Mouse (Mus musculus) embryonic facial prominence, embryonic 15.5 days (tissue): Measurements from ENCODE around the gene Frs2. TPM values are rescaled to one million over a fixed set of nuclear protein-coding genes. Genes with fewer than 3 reads are reported as not detected.
A peak's percentile ranks its signal among the peaks of the same experiment; 100 is the strongest.

Source experiments
- ATAC-seq: fragments of 200-750 bp; cut with Nextera tagmentation; 2 replicates; pipeline ENCODE4 v1.8.0; 2017; ENCODE audit warnings: low read depth, moderate TSS enrichment; ENCODE audit not compliant: insufficient number of reproducible peaks, low FRiP score, low TSS enrichment
- H3K27ac ChIP-seq: fragments of 300-500 bp; sonication (generic); replicated peaks from 2 replicates; pipeline ENCODE4 v1.5.1; 2015; ENCODE audit warnings: mild to moderate bottlenecking, inconsistent platforms
- H3K27me3 ChIP-seq: fragments of 300-500 bp; sonication (generic); 2 replicates; pipeline ENCODE4 v1.6.1; 2015; ENCODE audit warnings: inconsistent platforms
- H3K36me3 ChIP-seq: fragments of 300-500 bp; sonication (generic); 2 replicates; pipeline ENCODE4 v1.6.1; 2015; ENCODE audit warnings: mild to moderate bottlenecking, inconsistent platforms
- H3K4me1 ChIP-seq: fragments of 300-500 bp; sonication (generic); 2 replicates; pipeline ENCODE4 v1.6.1; 2015; ENCODE audit warnings: inconsistent platforms
- H3K4me2 ChIP-seq: fragments of 300-500 bp; sonication (generic); replicated peaks from 2 replicates; pipeline ENCODE4 v1.6.1; 2015; ENCODE audit warnings: mild to moderate bottlenecking, inconsistent platforms
- H3K4me3 ChIP-seq: fragments of 300-500 bp; sonication (generic); replicated peaks from 2 replicates; pipeline ENCODE4 v1.5.1; 2015; ENCODE audit warnings: mild to moderate bottlenecking, inconsistent platforms
- H3K9ac ChIP-seq: fragments of 300-500 bp; sonication (generic); 2 replicates; pipeline ENCODE4 v1.6.1; 2015; ENCODE audit warnings: inconsistent platforms
- H3K9me3 ChIP-seq: fragments of 300-500 bp; sonication (generic); replicated peaks from 2 replicates; pipeline ENCODE4 v1.6.1; 2016; ENCODE audit warnings: inconsistent platforms
- WGBS: fragments of 180-500 bp; shearing (Covaris S2); methylation state at CpG from one replicate; pipeline ENCODE4 v1.1.7; 2015; 5-methylcytosine and 5-hydroxymethylcytosine counted together
- polyA plus RNA-seq: library from polyadenylated mRNA; unstranded; fragments of >200 nt; fragmentation: Nextera tagmentation; extraction: Ambion mirVana; gene quantifications from 2 replicates; pipeline ENCODE4 v1.2.1, GENCODE M21; 2015

Frs2 gene
- polyA plus RNA-seq: 21.7 and 22.2 TPM in 2 replicates

GRCm38 (mm10) chr10:117148361-117149003, at the start of gene Frs2:
Frs2 (minus strand) TSS chr10:117148534.
- ATAC-seq: peak; percentile 95
- H3K4me1 ChIP-seq: peaks cover 40% of the 10 kb centered on the region
- under 1% methylated on average over 55 of the region's 57 CpGs for WGBS

DNA sequence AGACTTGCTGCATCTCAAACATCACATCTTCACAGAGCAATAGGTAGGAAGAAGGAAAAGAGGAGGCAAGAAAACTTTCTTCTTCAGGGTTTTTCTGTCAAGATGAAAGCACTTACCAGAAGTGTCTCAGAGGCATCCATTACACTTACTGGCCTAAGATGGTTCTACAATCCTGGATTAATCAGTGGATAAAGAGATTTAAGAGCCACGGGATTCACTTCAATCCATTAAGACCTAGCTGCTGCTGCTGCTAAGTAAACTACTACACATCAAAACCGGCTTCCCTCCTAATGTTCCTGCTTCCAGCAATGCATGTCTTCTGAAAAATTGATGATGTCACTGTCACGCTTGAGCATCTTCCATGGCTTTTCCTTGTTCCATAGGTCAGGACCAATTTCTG, 48.4 kb upstream of the Frs2 start:
- WGBS: 77% methylated on average over 3 of the region's 3 CpGs
- Histone ChIP-seq H3K4me2 (no peak overlapping the region), H3K27ac (no peak overlapping the region), H3K9me3 (no peaks in the 10 kb centered on the region), H3K4me3 (no peak overlapping the region), H3K27me3 (no peaks in the 10 kb centered on the region), H3K36me3 (no peaks in the 10 kb centered on the region), H3K4me1 (0 out of 2 replicates have a peak, but pooled peaks cover 4% of the 10 kb centered on the region), H3K9ac (no peak overlapping the region)
- ATAC-seq: no peak

More at GRCm38 (mm10) chr10:117148361-117149003, at the start of gene Frs2:
- Histone ChIP-seq H3K4me3 (peak within 1 kb of the TSS; percentile 97), H3K27me3 (no peaks in the 10 kb centered on the region), H3K9ac (peak within 1 kb of the TSS; percentile 64), H3K27ac (peak within 1 kb of the TSS; percentile 85), H3K36me3 (no peaks in the 10 kb centered on the region), H3K9me3 (no peaks in the 10 kb centered on the region), H3K4me2 (peak within 1 kb of the TSS; percentile 63)

DNA sequence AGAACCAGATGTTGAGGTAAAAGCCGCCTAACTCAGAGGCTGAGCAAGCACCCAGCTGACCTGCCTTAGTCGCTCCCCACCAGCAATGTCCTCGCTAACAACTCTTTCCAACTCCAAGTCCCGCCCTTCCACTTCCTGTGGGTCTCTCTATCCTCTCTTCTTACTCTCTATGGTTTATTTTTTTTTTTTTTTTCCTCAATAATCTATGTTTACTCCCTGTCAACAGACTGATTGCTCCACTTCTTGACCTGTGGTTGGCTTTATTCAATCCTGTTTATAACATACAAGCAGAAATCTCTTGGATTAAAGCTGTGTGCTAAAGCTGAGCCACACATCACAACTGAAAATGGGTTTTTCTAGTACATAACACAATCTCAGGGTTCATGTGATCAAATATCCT, 47.4 kb upstream of the Frs2 start:
- H3K4me2 ChIP-seq: no peak overlapping the region
- no peak for ATAC-seq
- H3K27me3 ChIP-seq: no peaks in the 10 kb centered on the region
- H3K4me1 ChIP-seq: 0 out of 2 replicates have a peak, but pooled peaks cover 4% of the 10 kb centered on the region
- no peaks in the 10 kb centered on the region for H3K9me3 ChIP-seq
- H3K9ac ChIP-seq: no peak overlapping the region
- no peak overlapping the region for H3K4me3 ChIP-seq
- H3K27ac ChIP-seq: no peak overlapping the region
- H3K36me3 ChIP-seq: no peaks in the 10 kb centered on the region
- WGBS: 89% methylated on average over 4 of the region's 4 CpGs

- no peaks in the 10 kb centered on the region for H3K27me3 ChIP-seq
- no peak overlapping the region for H3K27ac ChIP-seq
- 0 out of 2 replicates have a peak, but pooled peaks cover 4% of the 10 kb centered on the region for H3K4me1 ChIP-seq
- 60% methylated on average over 12 of the region's 12 CpGs for WGBS
- no peak overlapping the region for H3K4me3 ChIP-seq
- no peak overlapping the region for H3K9ac ChIP-seq
- ATAC-seq: no peak
- no peak overlapping the region for H3K4me2 ChIP-seq
- no peaks in the 10 kb centered on the region for H3K9me3 ChIP-seq
- no peaks in the 10 kb centered on the region for H3K36me3 ChIP-seq
Observed at GRCm38 (mm10) chr10:117195005-117195404, 46.7 kb upstream of the Frs2 start.

DNA sequence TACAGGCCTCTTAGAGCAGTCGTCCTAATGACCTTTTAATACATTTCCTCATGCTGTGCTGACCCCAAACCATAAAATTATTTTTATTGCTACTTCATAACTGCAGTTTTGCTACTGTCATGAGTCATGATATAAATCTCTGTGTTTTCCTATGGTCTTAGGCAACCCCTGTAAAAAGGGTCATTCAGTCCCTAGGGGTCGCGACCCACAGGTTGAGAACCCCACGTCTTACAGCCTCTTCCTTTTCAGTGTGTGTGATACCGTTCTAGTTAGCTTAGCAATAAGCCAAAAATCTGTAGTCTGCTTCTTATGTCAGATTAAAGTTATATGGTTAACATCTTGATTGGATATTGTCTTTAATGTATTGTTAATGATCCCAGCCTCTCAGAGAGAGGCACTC, 45.0 kb upstream of the Frs2 start:
- Histone ChIP-seq H3K4me2 (no peak overlapping the region), H3K4me3 (no peak overlapping the region), H3K4me1 (no peaks in the 10 kb centered on the region), H3K27me3 (no peaks in the 10 kb centered on the region), H3K9me3 (no peaks in the 10 kb centered on the region), H3K9ac (no peak overlapping the region), H3K27ac (no peak overlapping the region), H3K36me3 (no peaks in the 10 kb centered on the region)
- 75% methylated on average over 5 of the region's 5 CpGs for WGBS
- no peak for ATAC-seq

DNA sequence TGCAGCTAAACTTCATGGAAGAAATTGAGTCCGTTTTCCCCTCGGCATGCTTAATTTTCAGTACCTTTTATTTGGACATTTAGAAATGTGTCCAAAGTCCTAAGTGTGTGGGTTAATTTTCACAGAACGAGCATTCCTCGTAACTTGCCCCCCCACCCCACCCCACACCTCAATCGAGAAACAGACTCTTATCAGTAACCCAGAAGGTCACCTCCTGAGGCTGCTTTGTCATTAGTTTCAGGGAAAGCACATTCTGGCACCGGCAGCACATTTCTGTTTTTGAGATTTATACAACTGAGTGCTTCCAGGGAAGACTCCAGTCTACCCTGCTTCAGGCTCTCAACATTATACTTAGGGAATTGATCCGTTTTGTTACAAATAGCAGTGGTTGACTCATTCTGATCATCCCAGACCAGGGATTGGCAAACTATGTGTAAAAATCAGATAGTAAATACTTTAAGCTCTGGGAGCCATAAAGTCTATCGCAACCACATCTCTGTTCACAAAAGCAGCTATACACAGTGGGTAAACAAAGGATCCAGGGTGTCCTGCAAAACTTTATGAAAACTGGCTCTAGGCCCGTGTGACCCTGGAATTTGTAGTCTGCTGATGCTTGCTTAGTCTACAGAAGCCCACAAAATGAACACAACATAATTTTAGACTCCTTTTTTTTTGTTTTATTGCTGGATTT, 37.2 kb upstream of the Frs2 start:
- Histone ChIP-seq H3K9ac (no peak overlapping the region), H3K36me3 (no peaks in the 10 kb centered on the region), H3K27ac (no peak overlapping the region), H3K9me3 (no peaks in the 10 kb centered on the region), H3K27me3 (no peaks in the 10 kb centered on the region), H3K4me2 (no peak overlapping the region), H3K4me1 (0 out of 2 replicates have a peak, but pooled peaks cover 2% of the 10 kb centered on the region), H3K4me3 (no peak overlapping the region)
- ATAC-seq: no peak
- WGBS: 59% methylated on average over 9 of the region's 9 CpGs

DNA sequence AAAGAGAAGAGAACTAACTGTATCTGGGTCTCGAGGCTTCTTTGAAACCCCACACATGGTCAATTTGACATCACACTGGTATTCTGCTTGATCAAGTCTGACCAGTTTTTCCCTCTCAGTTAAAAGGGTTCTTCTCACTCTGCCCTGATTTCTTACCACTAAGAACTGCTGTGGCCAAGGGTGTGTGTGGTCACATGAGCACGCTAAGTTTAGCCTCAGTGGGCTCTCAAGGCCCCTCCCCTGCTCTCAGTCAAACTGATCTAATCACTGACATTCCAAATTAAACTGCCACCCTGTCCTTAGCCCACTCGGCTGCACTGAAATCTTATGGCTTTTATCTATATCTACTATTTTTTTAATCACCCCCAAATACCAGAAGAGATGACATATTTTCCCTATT, 32.8 kb upstream of the Frs2 start:
- Histone ChIP-seq H3K4me2 (no peak overlapping the region), H3K4me1 (0 out of 2 replicates have a peak, but pooled peaks cover 2% of the 10 kb centered on the region), H3K27me3 (no peaks in the 10 kb centered on the region), H3K4me3 (no peak overlapping the region), H3K9me3 (no peaks in the 10 kb centered on the region), H3K27ac (no peak overlapping the region), H3K36me3 (no peaks in the 10 kb centered on the region), H3K9ac (no peak overlapping the region)
- WGBS: 16% methylated on average over 3 of the region's 3 CpGs
- no peak for ATAC-seq

DNA sequence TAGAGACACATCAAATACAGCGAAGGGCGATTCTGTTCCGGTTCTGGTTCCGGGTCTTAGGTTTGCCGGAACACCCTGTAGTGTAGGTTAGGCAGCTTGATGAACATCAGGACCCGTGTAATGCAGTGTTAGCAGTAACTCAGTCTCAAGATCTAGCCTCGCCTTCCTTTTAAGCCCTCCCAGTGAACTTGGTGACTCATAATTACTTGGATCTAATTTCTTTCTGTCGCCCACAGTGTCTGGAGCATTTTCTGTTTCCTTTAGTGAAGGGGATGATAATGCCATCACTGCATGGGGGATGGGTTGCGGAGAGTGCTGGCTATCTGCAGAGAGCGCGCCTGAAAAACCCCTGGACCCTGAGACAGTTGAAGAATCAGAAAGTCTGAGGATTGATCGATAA, 26.3 kb upstream of the Frs2 start:
- 60% methylated on average over 12 of the region's 12 CpGs for WGBS
- ATAC-seq: no peak
- H3K9me3 ChIP-seq: no peaks in the 10 kb centered on the region
- H3K4me3 ChIP-seq: no peak overlapping the region
- peaks cover 5% of the 10 kb centered on the region; the same call in 1 of the 2 replicates for H3K4me1 ChIP-seq
- H3K9ac ChIP-seq: no peak overlapping the region
- no peak overlapping the region for H3K4me2 ChIP-seq
- no peaks in the 10 kb centered on the region for H3K36me3 ChIP-seq
- H3K27me3 ChIP-seq: no peaks in the 10 kb centered on the region
- no peak overlapping the region for H3K27ac ChIP-seq

DNA sequence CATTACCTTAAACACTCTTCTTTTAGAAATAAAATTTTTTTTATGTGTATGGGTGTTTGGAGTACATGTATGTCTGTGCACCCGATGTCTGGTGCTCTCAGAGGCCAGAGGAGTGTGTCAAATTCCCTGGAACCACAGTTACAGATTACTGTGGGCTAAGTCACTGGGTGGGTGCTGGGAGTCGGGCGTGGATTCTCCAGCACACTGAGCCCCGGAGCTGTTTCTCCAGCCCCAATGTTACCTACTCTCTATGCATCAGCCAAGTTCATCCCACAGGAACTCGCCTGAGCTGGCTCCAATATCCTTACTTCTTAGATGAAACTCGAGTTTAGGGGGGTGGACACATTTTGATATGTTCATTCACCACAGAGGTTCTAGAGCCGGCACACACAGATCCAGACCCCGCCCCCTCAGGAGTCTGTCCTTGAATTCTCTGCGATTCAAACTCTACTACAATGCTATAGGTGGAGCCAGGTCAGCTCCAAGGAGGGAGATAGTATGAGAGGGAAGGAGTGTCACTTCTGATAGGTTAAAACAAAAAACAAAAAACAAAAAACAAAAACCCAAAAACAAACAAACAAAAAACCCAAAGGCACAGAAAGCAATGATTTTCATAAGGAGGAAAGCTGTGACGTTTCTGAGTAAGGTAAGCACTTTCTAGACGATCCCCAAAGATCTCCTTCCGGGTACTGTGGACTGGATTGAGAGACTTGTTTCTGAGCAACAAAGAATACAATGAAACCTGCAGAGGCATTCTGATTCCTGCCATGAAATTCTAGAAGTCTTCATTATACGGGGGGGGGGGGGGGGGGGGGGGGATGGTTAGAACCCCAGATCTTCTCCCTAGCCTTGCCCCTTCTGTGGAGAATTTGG, 25.5 kb upstream of the Frs2 start:
- WGBS: 34% methylated on average over 13 of the region's 13 CpGs
- Histone ChIP-seq H3K36me3 (no peaks in the 10 kb centered on the region), H3K9me3 (no peaks in the 10 kb centered on the region), H3K4me2 (peak overlapping the region; percentile 28), H3K9ac (no peak overlapping the region), H3K27ac (no peak overlapping the region), H3K4me3 (no peak overlapping the region), H3K27me3 (no peaks in the 10 kb centered on the region), H3K4me1 (peaks cover 5% of the 10 kb centered on the region; the same call in 1 of the 2 replicates)
- ATAC-seq: 0 out of 2 replicates have a peak, but pooled peaks have one; percentile 39

DNA sequence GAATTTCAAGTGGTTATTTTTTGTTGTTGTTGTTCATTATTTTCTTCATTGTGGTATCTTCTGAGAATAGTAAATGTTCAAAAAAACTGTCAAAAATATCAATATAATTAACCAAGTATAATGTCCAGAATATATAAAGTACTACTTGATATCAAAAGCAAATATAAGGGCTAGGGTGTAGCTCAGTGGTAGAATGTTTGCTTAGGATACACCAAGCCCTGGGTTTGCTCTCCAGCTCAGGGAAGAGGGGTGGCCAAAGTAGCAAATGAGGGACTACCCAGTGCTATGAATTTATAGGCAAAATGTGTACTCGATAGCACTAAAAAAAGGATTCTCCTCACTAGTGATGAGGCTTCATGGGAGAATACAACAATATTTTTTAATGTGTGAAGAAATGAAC, 24.8 kb upstream of the Frs2 start:
- no peak overlapping the region for H3K4me2 ChIP-seq
- no peak overlapping the region for H3K4me3 ChIP-seq
- H3K27ac ChIP-seq: no peak overlapping the region
- H3K9ac ChIP-seq: no peak overlapping the region
- ATAC-seq: no peak
- no peaks in the 10 kb centered on the region for H3K27me3 ChIP-seq
- no peaks in the 10 kb centered on the region for H3K9me3 ChIP-seq
- 96% methylated on average over 1 of the region's 1 CpGs for WGBS
- peaks cover 5% of the 10 kb centered on the region; the same call in 1 of the 2 replicates for H3K4me1 ChIP-seq
- no peaks in the 10 kb centered on the region for H3K36me3 ChIP-seq

- 37% methylated on average over 3 of the region's 3 CpGs for WGBS
- no peak overlapping the region for H3K9ac ChIP-seq
Observed at GRCm38 (mm10) chr10:117172069-117172468, 23.7 kb upstream of the Frs2 start.

More at GRCm38 (mm10) chr10:117172069-117172468, 23.7 kb upstream of the Frs2 start:
- Histone ChIP-seq H3K4me3 (no peak overlapping the region), H3K36me3 (no peaks in the 10 kb centered on the region), H3K27me3 (no peaks in the 10 kb centered on the region), H3K9me3 (no peaks in the 10 kb centered on the region), H3K4me2 (no peak overlapping the region), H3K27ac (no peak overlapping the region), H3K4me1 (peaks cover 5% of the 10 kb centered on the region; the same call in 1 of the 2 replicates)
- ATAC-seq: no peak
